Mouse (Mus musculus) G1E (cell line): Measurements from ENCODE around the gene Mta3.

Experiments
- CTCF ChIP-seq: IDR thresholded peaks from 2 replicates; pipeline ENCODE4 v1.5.1; 2012; ENCODE audit warnings: low read depth, low read length, inconsistent platforms, mixed read lengths
- GATA1 ChIP-seq: IDR thresholded peaks from 2 replicates; pipeline ENCODE4 v1.6.1; 2012; ENCODE audit warnings: borderline replicate concordance, low read length, inconsistent platforms, mixed read lengths
- POLR2AphosphoS5 ChIP-seq: IDR thresholded peaks from 2 replicates; pipeline ENCODE4 v1.6.1; 2012; ENCODE audit warnings: low read depth, low read length, inconsistent platforms; ENCODE audit not compliant: insufficient replicate concordance
- TAL1 ChIP-seq: conservative IDR thresholded peaks from 2 replicates; pipeline ENCODE4 v1.6.1; 2012; ENCODE audit warnings: low read depth, low read length, inconsistent platforms, mixed read lengths

GRCm38 (mm10) chr17:83859639-83860038 lies 153.7 kb downstream of the Mta3 start:
- TF ChIP-seq CTCF: no peak
- TF ChIP-seq TAL1: no peak
- TF ChIP-seq GATA1: no peak
- no peak for TF ChIP-seq POLR2AphosphoS5
